Mouse (Mus musculus): ENCODE results near the gene Iqsec1. TPM values are rescaled to one million over a fixed set of nuclear protein-coding genes. Genes with fewer than 3 reads are reported as not detected.

Gene Iqsec1
- polyA plus RNA-seq, 1 experiment from 2014 or later = 30.1 TPM

GRCm38 (mm10) chr6:90719402-90719801 lies 269.1 kb downstream of the Iqsec1 start:
- Histone ChIP-seq H3K9ac (no peak overlapping the region), H3K36me3 (replicated peaks; ENCODE audit: control insufficient read depth, insufficient read depth) (no peaks in the 10 kb centered on the region), H3K4me3 (replicated peaks; ENCODE audit: low read length) (no peak overlapping the region), H3K4me2 (replicated peaks) (no peak overlapping the region), H3K27me3 (ENCODE audit: control insufficient read depth, insufficient read depth, low read length) (no peaks in the 10 kb centered on the region), H3K4me1 (replicated peaks; ENCODE audit: control insufficient read depth, insufficient read depth, low read length) (peaks cover 48% of the 10 kb centered on the region), H3K27ac (no peak overlapping the region), H3K9me3 (ENCODE audit: control insufficient read depth, low read length) (no peaks in the 10 kb centered on the region)
- DNase-seq (ENCODE audit: low spot score) = no peak
- WGBS = 80% methylated on average over 6 of the region's 6 CpGs
- ATAC-seq (ENCODE audit: low FRiP score) = no peak

GRCm38 (mm10) chr6:90718477-90718876 lies 270.0 kb downstream of the Iqsec1 start:
- peaks cover 49% of the 10 kb centered on the region for H3K4me1 ChIP-seq (replicated peaks; ENCODE audit: control insufficient read depth, insufficient read depth, low read length)
- WGBS = 87% methylated on average over 3 of the region's 3 CpGs
- DNase-seq (ENCODE audit: low spot score) (no peak), ATAC-seq (ENCODE audit: low FRiP score) (no peak)
- H3K9ac ChIP-seq = no peak overlapping the region
- no peak overlapping the region for H3K27ac ChIP-seq
- H3K4me2 ChIP-seq (replicated peaks) = no peak overlapping the region
- no peak overlapping the region for H3K4me3 ChIP-seq (replicated peaks; ENCODE audit: low read length)
- no peaks in the 10 kb centered on the region for H3K9me3 ChIP-seq (ENCODE audit: control insufficient read depth, low read length)
- no peaks in the 10 kb centered on the region for H3K36me3 ChIP-seq (replicated peaks; ENCODE audit: control insufficient read depth, insufficient read depth)
- H3K27me3 ChIP-seq (ENCODE audit: control insufficient read depth, insufficient read depth, low read length) = no peaks in the 10 kb centered on the region

DNA sequence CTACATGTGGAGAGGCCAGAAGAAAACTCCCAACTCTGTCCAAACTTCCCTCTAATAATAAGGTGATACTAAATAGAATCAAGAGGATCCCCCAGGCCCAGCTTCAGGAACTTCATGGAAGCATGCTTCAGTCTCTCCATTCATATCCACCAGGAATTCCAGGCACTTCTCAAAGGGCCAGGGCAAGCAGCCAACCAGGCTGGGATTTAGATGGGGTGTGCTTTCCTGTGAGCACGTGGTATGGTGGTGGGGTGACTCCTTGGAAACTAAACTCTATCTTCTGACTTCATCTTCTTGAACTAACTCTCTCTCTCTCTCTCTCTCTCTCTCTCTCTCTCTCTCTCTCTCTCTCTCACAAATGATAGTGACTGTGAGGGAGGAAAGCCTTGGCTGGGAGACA lies 270.8 kb downstream of the Iqsec1 start:
- Histone ChIP-seq H3K27ac (no peak overlapping the region), H3K9ac (no peak overlapping the region), H3K9me3 (ENCODE audit: control insufficient read depth, low read length) (no peaks in the 10 kb centered on the region), H3K27me3 (ENCODE audit: control insufficient read depth, insufficient read depth, low read length) (no peaks in the 10 kb centered on the region), H3K4me2 (replicated peaks) (no peak overlapping the region), H3K36me3 (replicated peaks; ENCODE audit: control insufficient read depth, insufficient read depth) (no peaks in the 10 kb centered on the region), H3K4me1 (replicated peaks; ENCODE audit: control insufficient read depth, insufficient read depth, low read length) (peaks cover 49% of the 10 kb centered on the region), H3K4me3 (replicated peaks; ENCODE audit: low read length) (no peak overlapping the region)
- no peak for ATAC-seq (ENCODE audit: low FRiP score)
- WGBS = 38% methylated on average over 1 of the region's 1 CpGs
- DNase-seq (ENCODE audit: low spot score) = no peak

- DNase-seq (ENCODE audit: low spot score) (no peak), ATAC-seq (ENCODE audit: low FRiP score) (no peak)
- Histone ChIP-seq H3K4me3 (replicated peaks; ENCODE audit: low read length) (peak overlapping the region; percentile 46; the same call in 1 of the 2 replicates), H3K27ac (no peak overlapping the region), H3K9me3 (ENCODE audit: control insufficient read depth, low read length) (no peaks in the 10 kb centered on the region), H3K9ac (no peak overlapping the region), H3K27me3 (ENCODE audit: control insufficient read depth, insufficient read depth, low read length) (no peaks in the 10 kb centered on the region), H3K36me3 (replicated peaks; ENCODE audit: control insufficient read depth, insufficient read depth) (no peaks in the 10 kb centered on the region), H3K4me2 (replicated peaks) (peak overlapping the region; percentile 69), H3K4me1 (replicated peaks; ENCODE audit: control insufficient read depth, insufficient read depth, low read length) (peaks cover 56% of the 10 kb centered on the region)
- WGBS = 48% methylated on average over 4 of the region's 4 CpGs
These were observed 271.6 kb downstream of the Iqsec1 start for GRCm38 (mm10) chr6:90716853-90717252.

- 1% methylated on average over 48 of the region's 49 CpGs for WGBS
- no peaks in the 10 kb centered on the region for H3K9me3 ChIP-seq (ENCODE audit: control insufficient read depth, low read length)
- peak overlapping the region; percentile 46 for H3K4me3 ChIP-seq (replicated peaks; ENCODE audit: low read length)
- H3K27ac ChIP-seq = peak overlapping the region; percentile 56
- H3K27me3 ChIP-seq (ENCODE audit: control insufficient read depth, insufficient read depth, low read length) = no peaks in the 10 kb centered on the region
- peaks cover 63% of the 10 kb centered on the region for H3K4me1 ChIP-seq (replicated peaks; ENCODE audit: control insufficient read depth, insufficient read depth, low read length)
- peak; percentile 59 for DNase-seq (ENCODE audit: low spot score)
- peak; percentile 53 for ATAC-seq (ENCODE audit: low FRiP score)
- H3K9ac ChIP-seq = peak overlapping the region; percentile 50
- H3K36me3 ChIP-seq (replicated peaks; ENCODE audit: control insufficient read depth, insufficient read depth) = no peaks in the 10 kb centered on the region
- H3K4me2 ChIP-seq (replicated peaks) = peak overlapping the region; percentile 69
These were observed 272.3 kb downstream of the Iqsec1 start for GRCm38 (mm10) chr6:90716066-90716704.

- 61% methylated on average over 4 of the region's 4 CpGs for WGBS
- H3K4me2 ChIP-seq (replicated peaks) = peak overlapping the region; percentile 69
- H3K9me3 ChIP-seq (ENCODE audit: control insufficient read depth, low read length) = no peaks in the 10 kb centered on the region
- H3K27me3 ChIP-seq (ENCODE audit: control insufficient read depth, insufficient read depth, low read length) = no peaks in the 10 kb centered on the region
- DNase-seq (ENCODE audit: low spot score) = no peak
- peak overlapping the region; percentile 50 for H3K9ac ChIP-seq
- no peaks in the 10 kb centered on the region for H3K36me3 ChIP-seq (replicated peaks; ENCODE audit: control insufficient read depth, insufficient read depth)
- peak overlapping the region; percentile 56 for H3K27ac ChIP-seq
- H3K4me3 ChIP-seq (replicated peaks; ENCODE audit: low read length) = peak overlapping the region; percentile 46
- H3K4me1 ChIP-seq (replicated peaks; ENCODE audit: control insufficient read depth, insufficient read depth, low read length) = peaks cover 68% of the 10 kb centered on the region
- peak; percentile 41; the same call in 1 of the 2 replicates for ATAC-seq (ENCODE audit: low FRiP score)
These were observed 273.1 kb downstream of the Iqsec1 start for GRCm38 (mm10) chr6:90715245-90715905.

DNA sequence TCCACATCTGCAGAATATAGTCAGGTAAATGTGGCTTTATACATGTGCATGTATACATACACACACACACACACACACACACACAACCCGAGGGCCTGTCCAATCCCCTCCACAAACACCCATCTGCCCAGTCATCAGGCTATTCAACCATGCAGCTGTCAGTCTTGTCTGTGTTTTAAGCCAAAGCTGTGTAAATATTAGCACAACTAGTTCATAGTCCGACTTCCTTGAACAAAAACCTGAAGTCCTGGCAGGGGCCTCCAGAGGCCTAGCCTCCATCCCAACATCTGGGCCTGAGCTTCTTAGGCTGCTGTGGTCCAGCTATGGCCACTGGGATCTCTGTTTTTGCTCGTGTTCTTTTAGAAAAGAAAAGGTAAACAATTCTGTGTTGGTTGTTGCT lies 274.8 kb downstream of the Iqsec1 start:
- DNase-seq (ENCODE audit: low spot score) (no peak), ATAC-seq (ENCODE audit: low FRiP score) (no peak)
- 44% methylated on average over 3 of the region's 3 CpGs for WGBS
- H3K27ac ChIP-seq = peak overlapping the region; percentile 73
- peaks cover 68% of the 10 kb centered on the region for H3K4me1 ChIP-seq (replicated peaks; ENCODE audit: control insufficient read depth, insufficient read depth, low read length)
- H3K9ac ChIP-seq = no peak overlapping the region
- no peak overlapping the region for H3K4me2 ChIP-seq (replicated peaks)
- H3K4me3 ChIP-seq (replicated peaks; ENCODE audit: low read length) = no peak overlapping the region
- no peaks in the 10 kb centered on the region for H3K27me3 ChIP-seq (ENCODE audit: control insufficient read depth, insufficient read depth, low read length)
- H3K9me3 ChIP-seq (ENCODE audit: control insufficient read depth, low read length) = no peaks in the 10 kb centered on the region
- H3K36me3 ChIP-seq (replicated peaks; ENCODE audit: control insufficient read depth, insufficient read depth) = no peaks in the 10 kb centered on the region

DNA sequence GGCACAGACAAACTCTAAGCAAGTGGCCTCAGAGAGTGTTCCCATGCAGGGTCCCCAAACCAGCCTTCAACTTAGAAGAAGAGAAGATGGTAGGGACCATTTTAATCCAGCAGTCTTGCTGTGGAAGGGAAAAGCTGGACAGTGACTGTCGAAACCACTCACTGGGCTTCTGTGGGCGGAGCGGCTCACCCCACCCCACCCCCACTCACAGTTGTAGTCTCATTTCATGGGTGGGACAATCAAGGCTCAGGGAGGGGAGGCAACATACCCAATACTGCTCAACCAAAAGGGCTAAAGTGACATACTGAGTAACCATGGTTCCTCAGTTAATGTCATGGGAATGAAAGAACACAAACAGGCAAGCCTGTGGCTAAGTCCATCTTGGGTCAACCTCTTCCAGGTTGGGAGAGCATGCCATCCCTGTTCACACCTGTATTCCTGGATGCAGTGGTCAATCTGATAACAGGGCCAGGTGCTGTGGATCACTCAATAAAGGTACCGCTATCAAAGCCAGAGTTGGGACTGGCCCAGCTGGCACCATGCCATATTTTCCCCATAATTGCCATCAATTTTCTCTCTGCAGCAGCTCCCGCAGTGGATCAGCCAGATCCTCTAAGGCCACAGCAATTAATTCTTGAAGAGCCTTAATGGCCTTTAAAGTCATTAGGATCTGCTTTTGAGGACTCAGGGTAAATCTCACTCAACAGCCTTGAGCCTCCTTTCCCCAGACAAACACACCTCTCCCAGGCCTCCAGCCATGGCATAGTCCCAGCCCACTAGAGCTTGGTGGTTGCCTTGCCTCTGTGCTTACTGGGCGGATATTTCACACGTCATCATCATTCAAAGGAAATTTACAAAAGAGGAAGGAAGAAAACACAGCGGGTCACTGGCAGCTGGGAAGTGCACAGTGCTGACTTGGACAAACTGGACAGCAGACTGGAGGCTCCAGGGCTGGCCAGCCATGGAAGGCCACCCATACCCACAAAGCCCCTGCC lies 275.7 kb downstream of the Iqsec1 start:
- Histone ChIP-seq H3K4me2 (replicated peaks) (0 out of 2 replicates have a peak overlapping the region, but pooled peaks have one; percentile 3), H3K36me3 (replicated peaks; ENCODE audit: control insufficient read depth, insufficient read depth) (no peaks in the 10 kb centered on the region), H3K9ac (no peak overlapping the region), H3K27ac (peak overlapping the region; percentile 73), H3K4me3 (replicated peaks; ENCODE audit: low read length) (no peak overlapping the region), H3K27me3 (ENCODE audit: control insufficient read depth, insufficient read depth, low read length) (no peaks in the 10 kb centered on the region), H3K9me3 (ENCODE audit: control insufficient read depth, low read length) (no peaks in the 10 kb centered on the region), H3K4me1 (replicated peaks; ENCODE audit: control insufficient read depth, insufficient read depth, low read length) (peaks cover 72% of the 10 kb centered on the region)
- 45% methylated on average over 8 of the region's 8 CpGs for WGBS
- DNase-seq (ENCODE audit: low spot score) (peak; percentile 49), ATAC-seq (ENCODE audit: low FRiP score) (peak; percentile 15; the same call in 1 of the 2 replicates)

DNA sequence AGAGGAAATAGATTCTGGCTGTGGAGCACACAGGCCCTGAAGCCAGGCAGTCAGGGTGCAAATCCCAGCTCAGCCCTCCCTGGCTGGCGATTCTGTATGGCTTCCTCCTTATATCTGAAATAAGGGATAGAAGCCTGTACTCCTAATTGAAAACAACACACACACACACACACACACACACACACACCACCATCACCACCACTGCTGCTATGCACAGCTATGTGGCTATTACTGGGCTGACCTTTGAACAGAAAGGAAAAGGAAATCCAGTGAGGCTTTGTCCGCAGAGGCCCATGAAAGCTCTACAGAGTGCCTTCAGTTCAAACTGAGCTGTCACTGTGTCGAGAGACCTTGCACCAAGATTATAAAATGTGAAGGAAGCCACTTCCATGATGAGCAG lies 276.4 kb downstream of the Iqsec1 start:
- DNase-seq (ENCODE audit: low spot score) (no peak), ATAC-seq (ENCODE audit: low FRiP score) (no peak)
- Histone ChIP-seq H3K9me3 (ENCODE audit: control insufficient read depth, low read length) (no peaks in the 10 kb centered on the region), H3K4me2 (replicated peaks) (no peak overlapping the region; the same call in 1 of the 2 replicates), H3K27me3 (ENCODE audit: control insufficient read depth, insufficient read depth, low read length) (no peaks in the 10 kb centered on the region), H3K4me3 (replicated peaks; ENCODE audit: low read length) (no peak overlapping the region), H3K4me1 (replicated peaks; ENCODE audit: control insufficient read depth, insufficient read depth, low read length) (peaks cover 74% of the 10 kb centered on the region), H3K36me3 (replicated peaks; ENCODE audit: control insufficient read depth, insufficient read depth) (no peaks in the 10 kb centered on the region), H3K27ac (peak overlapping the region; percentile 73), H3K9ac (0 out of 2 replicates have a peak overlapping the region, but pooled peaks have one; percentile 11)
- 43% methylated on average over 3 of the region's 3 CpGs for WGBS
